Mouse (Mus musculus) liver, embryonic 14.5 days (tissue): ENCODE data around the gene Rgs13.

Experiments
- CTCF ChIP-seq: IDR thresholded peaks from 2 replicates; pipeline ENCODE4 v1.5.1; 2016; ENCODE audit warnings: antibody characterized with exemption, low read depth, control low read depth
- EP300 ChIP-seq: IDR thresholded peaks from 2 replicates; pipeline ENCODE4 v1.6.1; 2016; ENCODE audit warnings: antibody characterized with exemption, low read depth

- TF ChIP-seq CTCF (no peak), EP300 (no peak)
Observed at GRCm38 (mm10) chr1:144173568-144174036, 3.6 kb downstream of the Rgs13 start.
